Mouse (Mus musculus) heart, adult 2 months (tissue): Measurements from ENCODE around the gene Ctsw. TPM values are rescaled to one million over a fixed set of nuclear protein-coding genes. Genes with fewer than 3 reads are reported as not detected.

Source experiments
- DNase-seq, 2 experiments: peaks; one replicate each; pipeline ENCODE4 v3.0.0; 2021
- H3K27ac ChIP-seq: fragments of 200-600 bp; 2 replicates; pipeline ENCODE4 v1.8.1; 2022
- H3K27me3 ChIP-seq: fragments of 200-500 bp; 2 replicates; pipeline ENCODE4 v1.6.1; 2012; ENCODE audit warnings: mild to moderate bottlenecking, low read length, inconsistent platforms, mixed read lengths; ENCODE audit not compliant: control insufficient read depth, insufficient read depth
- H3K36me3 ChIP-seq: fragments of 200-500 bp; 2 replicates; pipeline ENCODE4 v1.6.1; 2012; ENCODE audit warnings: low read length, inconsistent platforms; ENCODE audit not compliant: control insufficient read depth, insufficient read depth
- H3K4me1 ChIP-seq: fragments of 200-500 bp; 2 replicates; pipeline ENCODE4 v1.6.1; 2011; ENCODE audit warnings: low read length; ENCODE audit not compliant: control insufficient read depth, insufficient read depth
- H3K4me3 ChIP-seq: fragments of 200-600 bp; 2 replicates; pipeline ENCODE4 v1.8.1; 2022
- H3K79me2 ChIP-seq: fragments of 200-500 bp; replicated peaks from 2 replicates; pipeline ENCODE4 v1.6.1; 2012; ENCODE audit warnings: mild to moderate bottlenecking, inconsistent platforms, low read length, moderate library complexity, mixed read lengths; ENCODE audit not compliant: control insufficient read depth, insufficient read depth
- H3K9ac ChIP-seq: fragments of 200-500 bp; 2 replicates; pipeline ENCODE4 v1.6.1; 2012; ENCODE audit warnings: low read depth, mild to moderate bottlenecking, control low read depth, inconsistent platforms, low read length, mixed read lengths
- CTCF ChIP-seq: fragments of 200-600 bp; IDR thresholded peaks from 2 replicates; pipeline ENCODE4 v1.8.1; 2022; ENCODE audit warnings: antibody characterized with exemption, mild to moderate bottlenecking, moderate library complexity
- EP300 ChIP-seq: fragments of 200-500 bp; IDR thresholded peaks from 2 replicates; pipeline ENCODE4 v1.6.1; 2011; ENCODE audit warnings: low read depth, low read length, control low read depth; ENCODE audit not compliant: insufficient read depth
- POLR2A ChIP-seq: fragments of 200-500 bp; IDR thresholded peaks from 2 replicates; pipeline ENCODE4 v1.6.1; 2011; ENCODE audit warnings: mild to moderate bottlenecking, low read depth, low read length, control low read depth; ENCODE audit not compliant: insufficient read depth
- WGBS: fragments of 180-500 bp; shearing (Covaris S2); methylation state at CpG from one replicate; pipeline ENCODE4 v1.1.7; 2018; 5-methylcytosine and 5-hydroxymethylcytosine counted together
- intact Hi-C: fragments of 180-260 bp; cut with DNase I; formaldehyde crosslinking; loops from one replicate; pipeline ENCODE4 v1.15.1; 2025
- polyA plus RNA-seq: library from polyadenylated mRNA; depleted of rRNA; stranded (reverse); fragments of >200 nt; gene quantifications from 2 replicates; pipeline ENCODE4 v1.2.3, GENCODE M21; 2012
- total RNA-seq, 2 experiments: library from RNA; stranded (reverse); gene quantifications; 2 replicates each; pipeline ENCODE4 v1.2.3; 2021

The Ctsw gene
- total and polyA plus RNA-seq, 3 experiments: 0.32 to 2.0 (median 0.42) TPM

DNA sequence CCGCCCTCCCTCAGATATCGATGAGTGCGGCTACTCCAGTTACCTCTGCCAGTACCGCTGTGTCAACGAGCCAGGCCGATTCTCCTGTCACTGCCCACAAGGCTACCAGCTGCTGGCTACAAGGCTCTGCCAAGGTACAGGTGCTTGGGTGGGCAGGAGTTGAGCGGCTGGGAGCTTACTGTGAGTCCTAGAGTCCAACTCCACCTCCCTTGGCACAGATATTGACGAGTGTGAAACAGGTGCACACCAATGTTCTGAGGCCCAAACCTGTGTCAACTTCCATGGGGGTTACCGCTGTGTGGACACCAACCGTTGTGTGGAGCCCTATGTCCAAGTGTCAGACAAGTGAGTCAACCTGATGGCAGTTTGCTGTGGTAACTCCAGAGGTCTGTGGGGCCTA, 11.7 kb upstream of the Ctsw start:
- no peaks in the 10 kb centered on the region for H3K79me2 ChIP-seq
- DNase-seq: no peak
- no peak for TF ChIP-seq POLR2A
- TF ChIP-seq CTCF: no peak
- TF ChIP-seq EP300: no peak
- no peaks in the 10 kb centered on the region for H3K36me3 ChIP-seq
- H3K9ac ChIP-seq: no peak overlapping the region
- WGBS: 83% methylated on average over 10 of the region's 10 CpGs
- H3K4me3 ChIP-seq: no peak overlapping the region
- H3K4me1 ChIP-seq: no peaks in the 10 kb centered on the region
- no peak overlapping the region for H3K27ac ChIP-seq
- intact Hi-C loops: no loop called here
- no peaks in the 10 kb centered on the region for H3K27me3 ChIP-seq

DNA sequence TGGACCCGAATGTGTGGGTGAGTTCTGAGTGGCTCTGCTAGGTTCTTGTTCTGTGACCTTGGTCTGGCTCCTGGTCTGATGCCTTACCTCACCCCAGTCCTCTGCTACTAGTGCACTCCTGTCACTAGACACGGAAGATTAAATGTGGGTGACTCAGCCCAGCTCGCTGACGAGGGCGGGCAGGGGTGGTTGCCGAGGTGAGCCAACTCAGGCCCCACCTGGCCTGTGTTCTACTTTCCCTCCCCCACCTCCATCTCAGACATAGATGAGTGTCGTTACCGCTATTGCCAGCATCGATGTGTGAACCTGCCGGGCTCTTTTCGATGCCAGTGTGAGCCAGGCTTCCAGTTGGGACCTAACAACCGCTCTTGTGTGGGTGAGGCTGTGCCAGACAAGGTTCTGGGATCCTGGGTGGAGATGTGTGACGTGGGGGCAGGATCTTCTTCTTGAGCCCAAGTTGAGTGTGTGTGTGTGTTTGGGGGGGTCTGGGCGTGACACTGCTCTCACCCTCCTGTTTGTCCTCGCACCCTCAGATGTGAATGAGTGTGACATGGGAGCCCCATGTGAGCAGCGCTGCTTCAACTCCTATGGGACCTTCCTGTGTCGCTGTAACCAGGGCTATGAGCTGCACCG, 9.5 kb upstream of the Ctsw start:
- H3K4me3 ChIP-seq: no peak overlapping the region
- no peak overlapping the region for H3K27ac ChIP-seq
- no peaks in the 10 kb centered on the region for H3K79me2 ChIP-seq
- no peaks in the 10 kb centered on the region for H3K36me3 ChIP-seq
- no peak for TF ChIP-seq CTCF
- TF ChIP-seq EP300: no peak
- no peak for TF ChIP-seq POLR2A
- intact Hi-C loops: no loop called here
- H3K9ac ChIP-seq: no peak overlapping the region
- no peak for DNase-seq
- no peaks in the 10 kb centered on the region for H3K4me1 ChIP-seq
- no peaks in the 10 kb centered on the region for H3K27me3 ChIP-seq
- 87% methylated on average over 18 of the region's 18 CpGs for WGBS

DNA sequence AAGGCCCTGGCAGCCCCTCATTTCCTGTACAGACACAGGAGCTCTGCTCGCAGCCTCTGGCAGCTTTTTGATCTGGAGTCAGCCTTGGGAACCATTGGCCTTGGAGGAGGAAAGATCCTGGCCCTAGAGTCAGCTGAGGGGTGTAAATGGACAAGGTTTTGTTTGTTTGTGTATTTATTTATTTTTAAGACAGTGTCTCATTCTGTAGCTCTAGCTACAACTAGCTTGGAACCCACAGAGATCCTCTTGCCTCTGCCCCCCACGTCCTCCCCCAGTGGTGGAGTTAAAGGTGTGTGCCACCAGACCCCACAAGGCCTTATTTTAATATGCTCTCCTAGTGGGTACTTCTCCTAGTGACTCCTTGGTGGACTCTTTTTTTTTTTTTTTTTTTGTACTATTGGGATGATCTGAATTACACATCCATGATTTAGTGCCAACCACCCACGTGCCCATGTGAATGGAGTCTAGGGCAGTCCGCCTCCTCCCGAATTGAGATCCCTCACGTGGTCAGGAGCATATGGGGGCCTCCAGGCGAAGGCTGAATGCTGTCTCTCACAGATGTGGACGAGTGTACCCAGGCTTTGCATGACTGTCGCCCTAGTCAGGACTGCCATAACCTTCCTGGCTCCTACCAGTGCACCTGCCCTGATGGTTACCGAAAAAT, 8.8 kb upstream of the Ctsw start:
- no peak overlapping the region for H3K9ac ChIP-seq
- TF ChIP-seq POLR2A: no peak
- no peak for TF ChIP-seq CTCF
- TF ChIP-seq EP300: no peak
- H3K79me2 ChIP-seq: no peaks in the 10 kb centered on the region
- H3K36me3 ChIP-seq: no peaks in the 10 kb centered on the region
- no peak overlapping the region for H3K4me3 ChIP-seq
- H3K27ac ChIP-seq: no peak overlapping the region
- H3K27me3 ChIP-seq: no peaks in the 10 kb centered on the region
- DNase-seq: no peak
- intact Hi-C loops: no loop called here
- no peaks in the 10 kb centered on the region for H3K4me1 ChIP-seq
- WGBS: 90% methylated on average over 10 of the region's 10 CpGs

DNA sequence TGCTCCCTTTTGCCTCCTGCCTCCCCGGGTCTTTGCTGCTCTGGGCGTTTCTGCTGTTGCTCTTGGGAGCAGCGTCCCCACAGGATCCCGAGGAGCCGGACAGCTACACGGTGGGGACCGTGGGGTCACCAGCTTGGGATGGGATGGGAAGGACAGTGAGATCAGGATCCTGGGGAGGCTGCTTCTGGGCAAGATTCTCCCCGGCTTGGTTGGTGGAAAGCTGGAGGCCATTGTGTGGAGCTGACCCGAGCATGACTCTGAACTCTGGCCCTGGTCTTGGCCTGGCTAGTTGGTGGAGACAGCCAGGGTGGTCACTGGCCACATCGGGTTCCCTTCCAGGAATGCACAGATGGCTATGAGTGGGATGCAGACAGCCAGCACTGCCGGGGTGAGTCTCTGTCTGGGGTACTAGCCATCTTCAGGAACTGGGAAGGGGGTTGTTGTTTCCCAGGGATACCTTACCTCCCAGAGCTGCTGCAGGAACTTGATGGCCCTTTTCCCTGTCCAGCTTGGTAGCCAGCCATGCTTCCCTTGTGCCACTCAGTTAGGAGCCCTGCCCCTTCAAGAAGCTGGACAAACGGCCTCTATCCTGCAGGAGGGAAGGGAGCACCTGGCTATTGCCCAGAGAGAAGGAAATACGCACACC, 6.9 kb upstream of the Ctsw start:
- TF ChIP-seq CTCF: no peak
- TF ChIP-seq POLR2A: no peak
- no peak for TF ChIP-seq EP300
- H3K9ac ChIP-seq: peak overlapping the region; percentile 77
- no peak for DNase-seq
- H3K27me3 ChIP-seq: no peaks in the 10 kb centered on the region
- peak overlapping the region; percentile 76 for H3K27ac ChIP-seq
- H3K4me3 ChIP-seq: peak overlapping the region; percentile 57
- no peaks in the 10 kb centered on the region for H3K36me3 ChIP-seq
- no peaks in the 10 kb centered on the region for H3K4me1 ChIP-seq
- intact Hi-C loops: no loop called here
- H3K79me2 ChIP-seq: no peaks in the 10 kb centered on the region
- 38% methylated on average over 13 of the region's 13 CpGs for WGBS

DNA sequence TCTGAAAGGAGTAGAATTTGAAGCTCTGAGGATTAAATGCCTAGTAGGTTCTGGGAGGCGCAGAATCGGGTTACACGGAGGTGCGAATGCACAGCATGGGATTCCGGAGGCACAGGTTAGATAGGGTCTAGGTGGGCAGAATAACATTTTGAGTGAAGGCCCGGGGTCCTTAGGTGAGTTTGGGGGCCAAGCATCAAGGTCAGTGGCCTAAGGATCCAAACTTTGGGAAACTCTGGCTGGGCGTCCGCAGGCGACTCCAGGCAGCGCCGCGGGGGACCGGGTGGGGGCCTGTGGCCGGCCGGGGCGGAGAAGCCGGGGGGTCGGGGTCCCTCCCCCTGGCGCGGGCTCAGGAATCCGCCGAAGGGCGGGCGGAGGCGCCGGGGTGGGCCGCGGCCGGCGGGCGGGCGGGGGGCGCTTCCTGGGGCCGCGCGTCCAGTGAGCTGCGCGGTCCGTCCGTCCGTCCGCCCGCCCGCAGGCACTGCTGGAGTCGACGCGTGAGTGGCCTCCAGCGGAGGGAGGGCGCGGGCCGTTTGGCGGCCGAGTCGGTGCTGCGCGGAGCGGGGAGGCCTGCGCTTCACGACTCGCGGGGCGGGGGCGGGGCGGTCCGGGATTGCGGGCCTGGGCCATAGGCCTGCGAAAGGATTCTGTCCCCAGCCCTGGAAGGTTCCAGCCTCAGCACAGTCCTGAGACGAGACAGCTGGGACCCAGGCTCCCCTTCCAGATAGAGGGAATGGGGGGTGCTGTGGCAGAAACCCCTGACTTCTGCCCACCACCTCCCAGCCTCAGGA, 6.2 kb upstream of the Ctsw start:
- Histone ChIP-seq H3K27me3 (no peaks in the 10 kb centered on the region), H3K9ac (peak overlapping the region; percentile 77), H3K79me2 (no peaks in the 10 kb centered on the region), H3K4me3 (peak overlapping the region; percentile 57), H3K4me1 (no peaks in the 10 kb centered on the region), H3K27ac (peak overlapping the region; percentile 76), H3K36me3 (no peaks in the 10 kb centered on the region)
- under 1% methylated on average over 62 of the region's 68 CpGs for WGBS
- intact Hi-C loops: no loop called here
- DNase-seq: peak; percentile 69 to 73
- TF ChIP-seq EP300 (no peak), CTCF (no peak), POLR2A (no peak)
